Mouse (Mus musculus) urinary bladder, postnatal 36 days (tissue): Measurements from ENCODE around the gene Zmym2.

Source experiments
- DNase-seq, 2 experiments: peaks; one replicate each; pipeline ENCODE4 v3.0.0; 2022; ENCODE audit warnings: low spot score in 2 of 2, mixed read lengths in 1 of 2

Zmym2 gene

DNA sequence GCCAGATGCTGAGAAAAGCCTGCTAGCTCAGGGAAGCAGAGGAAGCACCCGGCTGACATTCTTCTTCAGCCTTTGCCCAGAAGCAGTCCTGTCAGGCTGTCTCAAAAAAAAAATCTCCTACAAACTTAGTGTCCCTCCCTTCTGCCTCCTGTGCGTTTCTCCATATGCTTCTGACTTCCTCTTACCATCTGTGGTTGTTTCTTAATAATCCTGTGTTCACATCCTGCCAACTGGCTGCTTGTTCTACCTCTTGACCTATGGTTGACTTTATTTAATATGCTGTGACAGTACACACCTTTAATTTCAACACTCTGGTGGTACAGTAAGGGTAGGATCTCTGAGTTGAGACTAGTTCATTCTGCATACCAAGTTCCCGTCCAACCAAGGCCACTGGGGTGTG, 32.1 kb downstream of the Zmym2 start:
- no peak for DNase-seq

DNA sequence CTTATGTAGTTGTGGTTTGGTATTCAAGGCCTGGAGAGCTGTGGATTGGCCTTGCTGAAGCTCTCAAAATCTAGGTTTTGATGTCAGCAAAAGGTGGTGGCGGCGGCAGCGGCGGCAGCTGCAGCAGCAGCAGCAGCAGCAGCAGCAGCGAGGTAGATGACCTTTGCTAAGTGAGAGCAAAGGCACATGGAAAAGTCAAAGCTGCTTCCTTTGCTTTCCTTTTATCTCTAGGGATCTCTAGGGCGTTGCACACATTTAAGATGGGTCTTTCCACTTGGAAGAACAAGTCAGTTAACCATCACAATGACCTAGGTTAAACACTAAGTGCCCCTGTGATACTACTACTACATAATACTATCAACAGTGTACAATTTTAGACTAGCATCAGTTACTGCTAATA, 49.0 kb downstream of the Zmym2 start:
- DNase-seq, result no peak

DNA sequence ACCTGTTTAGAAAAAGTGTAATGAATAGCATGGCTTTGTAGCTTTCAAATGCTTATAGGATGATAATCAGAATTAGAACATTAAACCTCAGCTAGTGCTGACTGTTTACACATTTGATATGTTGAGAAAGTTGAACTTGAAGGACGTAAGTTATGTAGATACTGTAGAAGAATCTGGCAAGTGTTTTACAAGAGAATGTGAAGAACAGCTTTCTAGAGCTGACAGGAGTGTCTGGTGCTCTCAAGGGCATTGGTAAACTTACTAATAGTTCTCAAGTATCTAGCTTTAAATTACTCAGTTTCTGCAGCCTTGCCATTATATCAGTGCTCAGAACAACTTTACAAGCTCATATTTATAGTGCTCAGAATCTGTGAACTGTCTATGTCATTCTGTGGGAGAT, 53.5 kb downstream of the Zmym2 start:
- DNase-seq, result no peak

DNA sequence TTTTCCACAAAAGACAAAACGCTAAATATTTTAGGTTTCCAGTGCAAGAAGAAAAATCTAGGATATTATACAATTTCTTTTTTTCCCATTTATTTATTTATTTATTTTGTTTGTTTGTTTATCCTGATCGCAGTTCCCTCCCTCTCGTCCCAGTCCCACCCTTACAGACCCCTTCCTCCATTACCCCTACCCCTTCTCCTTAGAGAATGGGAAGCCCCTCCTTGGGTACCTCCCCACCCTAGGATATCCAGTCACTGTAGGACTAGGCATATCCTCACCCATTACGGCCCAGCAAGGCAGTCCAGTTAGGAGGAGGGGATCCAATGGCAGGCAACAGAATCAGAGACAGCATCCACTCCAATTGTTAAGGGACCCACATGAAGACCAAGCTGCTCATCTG, 66.5 kb downstream of the Zmym2 start:
- DNase-seq, result no peak

DNA sequence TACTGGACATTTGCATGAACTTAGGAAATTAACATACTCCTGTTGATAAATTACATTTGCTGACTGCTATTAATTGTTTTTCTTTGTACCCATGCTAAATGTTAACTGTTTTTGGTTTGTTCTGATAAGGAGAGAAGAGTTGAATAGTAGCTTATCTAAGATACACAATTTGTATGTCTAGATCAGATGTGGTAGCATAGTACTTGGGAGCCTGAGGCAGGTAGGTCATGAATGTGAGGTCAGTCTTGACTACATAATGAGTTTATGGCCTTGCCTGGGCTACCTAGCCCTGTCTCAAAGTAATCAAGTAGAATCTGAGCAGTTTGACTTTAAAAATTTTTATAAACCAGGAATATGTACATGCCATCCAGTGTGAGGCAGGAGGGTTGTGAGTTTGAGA, 67.9 kb downstream of the Zmym2 start:
- DNase-seq, result no peak

DNA sequence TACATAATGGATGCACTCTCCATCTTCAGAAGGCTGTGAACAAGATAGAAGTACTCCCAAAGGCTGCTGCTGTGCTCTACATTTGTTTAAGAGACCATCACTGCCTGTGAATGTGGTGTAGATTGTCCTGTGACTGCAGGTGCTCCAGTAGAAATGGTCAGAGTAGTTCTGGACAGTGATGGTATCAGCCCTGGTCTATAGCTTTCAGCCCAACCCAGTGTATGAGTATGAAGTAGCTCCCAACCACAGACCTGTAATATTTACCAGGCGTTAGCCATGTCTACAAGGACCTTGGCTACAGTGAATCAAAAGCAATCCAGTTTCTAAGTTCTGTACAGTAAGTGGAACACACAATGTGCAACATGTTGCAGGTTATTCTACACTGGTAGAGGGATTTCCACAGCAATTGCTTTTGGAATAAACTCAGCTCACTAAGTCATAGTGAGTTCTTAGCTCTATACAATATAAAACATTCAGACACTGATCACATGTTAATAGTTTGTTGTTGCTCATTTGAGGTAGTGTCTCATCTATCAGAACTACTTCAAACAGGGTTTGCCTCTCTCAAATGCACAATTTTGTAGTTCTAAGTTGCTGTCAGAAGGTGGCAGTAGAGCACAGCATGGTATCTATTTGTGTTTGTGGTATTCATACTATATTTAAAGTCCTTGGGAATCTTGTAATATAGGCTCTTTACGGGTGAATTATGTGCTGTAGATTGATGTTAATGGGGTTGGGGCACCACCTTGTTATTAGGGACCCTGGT, 77.7 kb downstream of the Zmym2 start:
- DNase-seq, result no peak

DNA sequence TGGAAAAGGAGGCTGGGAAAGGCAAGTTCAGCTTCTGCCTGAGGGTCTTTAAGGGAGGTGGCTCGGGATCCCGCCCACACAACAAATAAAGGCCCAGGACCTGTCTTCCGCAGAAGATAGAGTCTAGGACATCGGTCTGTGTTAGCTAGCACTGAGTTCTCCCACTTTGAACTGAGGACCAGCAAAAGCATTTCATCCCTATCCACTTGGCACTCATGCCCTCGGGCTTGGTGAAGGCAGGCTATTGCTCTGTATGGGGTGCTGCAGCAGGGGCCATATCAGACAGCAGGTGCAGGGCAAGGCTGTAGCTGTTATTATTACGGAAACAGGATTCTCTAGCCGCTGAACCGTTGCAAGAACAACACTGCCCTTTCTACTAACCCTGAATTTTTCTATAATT, 83.2 kb downstream of the Zmym2 start:
- no peak for DNase-seq

DNA sequence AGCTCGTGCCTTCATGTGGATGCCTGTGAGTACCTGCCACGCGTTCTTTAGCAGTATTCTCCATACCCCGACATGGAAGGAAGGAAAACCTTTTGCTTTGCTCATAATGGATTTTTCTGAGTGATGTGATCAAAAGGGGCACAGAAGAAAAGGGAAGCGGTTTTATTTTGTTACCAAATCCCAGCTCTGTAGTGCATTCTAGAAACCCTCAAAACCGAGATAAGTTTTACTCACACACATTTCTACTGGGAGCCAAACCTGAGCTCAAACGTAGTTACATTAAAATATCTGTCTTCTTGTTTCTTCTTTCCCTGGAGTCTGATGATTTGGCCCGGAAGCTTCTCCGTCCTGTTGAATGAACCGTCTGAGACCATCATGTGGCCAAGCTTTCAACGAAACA, 83.7 kb downstream of the Zmym2 start:
- no peak for DNase-seq

DNA sequence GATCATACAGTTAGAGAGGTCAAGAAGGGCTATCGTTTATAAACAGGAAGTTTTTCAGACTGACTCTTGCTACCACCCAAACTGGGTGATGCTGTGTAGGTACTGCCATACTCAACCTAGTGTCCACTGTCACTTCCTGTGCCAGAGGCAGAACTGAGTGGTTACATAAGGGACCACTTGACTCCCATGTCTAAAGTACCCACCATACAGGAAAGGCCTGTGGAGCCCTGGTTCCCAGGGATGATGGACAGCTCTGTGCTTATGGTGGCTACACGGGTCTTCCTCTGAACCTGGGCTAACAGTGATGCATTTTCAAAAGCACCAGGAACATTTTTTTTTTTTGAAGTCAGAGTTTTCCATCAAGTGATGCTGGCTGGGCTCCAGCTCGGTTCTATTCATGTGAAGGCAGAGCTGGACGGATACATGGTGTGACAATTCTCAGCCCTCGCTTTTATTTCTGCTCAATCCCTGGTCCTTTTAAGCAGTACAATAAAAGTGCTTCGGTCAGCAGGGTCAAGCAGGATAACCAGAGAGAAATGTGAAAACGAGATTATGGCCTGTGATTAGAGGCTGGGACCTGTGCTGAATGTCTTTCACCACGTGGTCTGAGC, 91.7 kb downstream of the Zmym2 start:
- DNase-seq, result no peak

DNA sequence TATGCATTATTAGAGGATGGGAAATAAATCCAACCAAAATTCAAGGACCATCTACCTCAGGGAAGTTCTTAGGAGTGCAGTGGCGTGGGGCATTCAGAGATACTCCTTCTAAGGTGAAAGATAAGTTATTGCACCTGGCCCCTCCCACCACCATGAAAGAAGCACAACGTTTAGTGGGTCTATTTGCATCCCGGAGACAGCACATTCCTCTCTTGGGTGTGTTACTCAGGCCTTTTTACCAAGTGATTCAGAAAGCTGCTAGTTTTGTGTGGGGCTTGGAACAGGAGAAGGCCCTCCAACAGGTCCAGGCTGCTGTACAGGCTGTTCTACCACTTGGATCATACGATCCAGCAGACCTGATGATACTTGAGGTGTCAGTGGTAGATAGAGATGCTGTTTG, 102.2 kb downstream of the Zmym2 start:
- no peak for DNase-seq
